Mouse (Mus musculus): ENCODE results near the gene Gm20388. TPM values are rescaled to one million over a fixed set of nuclear protein-coding genes. Genes with fewer than 3 reads are reported as not detected.
A peak's percentile ranks its signal among the peaks of the same experiment; 100 is the strongest.

The Gm20388 gene
- polyA plus RNA-seq, 1 experiment = 49.7 TPM

DNA sequence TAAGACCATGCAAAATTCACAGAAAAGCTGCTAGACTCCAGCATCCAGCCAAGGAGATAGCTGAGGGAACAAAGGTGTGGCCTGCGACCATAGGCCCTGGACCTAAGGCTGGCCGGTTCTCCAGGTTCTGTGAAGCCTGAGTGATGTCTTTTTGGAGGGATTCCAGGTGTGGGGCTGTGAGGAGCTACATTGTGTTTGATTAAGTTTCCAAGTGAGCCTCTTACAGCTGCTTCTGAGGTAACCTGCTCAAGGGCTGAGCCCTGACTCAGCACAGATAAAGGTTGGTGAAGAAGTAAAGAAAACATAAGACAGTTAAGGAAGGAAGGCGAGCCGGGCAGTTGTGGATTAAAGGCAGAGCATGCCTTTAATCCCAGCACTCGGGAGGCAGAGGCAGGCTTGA, 3591.6 kb downstream of the Gm20388 start:
- Histone ChIP-seq H3K27me3 (replicated peaks; ENCODE audit: control insufficient read depth, insufficient read depth, low read length) (no peaks in the 10 kb centered on the region), H3K36me3 (ENCODE audit: control insufficient read depth, insufficient read depth, low read length) (no peaks in the 10 kb centered on the region; the same call in 1 of the 2 replicates), H3K4me1 (ENCODE audit: control insufficient read depth, insufficient read depth, low read length) (no peaks in the 10 kb centered on the region), H3K27ac (ENCODE audit: insufficient read depth, low read depth, low read length) (no peak overlapping the region), H3K4me3 (ENCODE audit: insufficient read depth, low read depth, low read length) (no peak overlapping the region)
- WGBS = 95% methylated on average over 5 of the region's 5 CpGs
- DNase-seq = no peak
- TF ChIP-seq POLR2A (IDR thresholded peaks at IDR 0.05; ENCODE audit: low read depth, low read length) = no peak
- no peak for TF ChIP-seq CTCF (conservative IDR thresholded peaks at IDR 0.05; ENCODE audit: insufficient read depth, insufficient read length, low read depth, low read length)

DNA sequence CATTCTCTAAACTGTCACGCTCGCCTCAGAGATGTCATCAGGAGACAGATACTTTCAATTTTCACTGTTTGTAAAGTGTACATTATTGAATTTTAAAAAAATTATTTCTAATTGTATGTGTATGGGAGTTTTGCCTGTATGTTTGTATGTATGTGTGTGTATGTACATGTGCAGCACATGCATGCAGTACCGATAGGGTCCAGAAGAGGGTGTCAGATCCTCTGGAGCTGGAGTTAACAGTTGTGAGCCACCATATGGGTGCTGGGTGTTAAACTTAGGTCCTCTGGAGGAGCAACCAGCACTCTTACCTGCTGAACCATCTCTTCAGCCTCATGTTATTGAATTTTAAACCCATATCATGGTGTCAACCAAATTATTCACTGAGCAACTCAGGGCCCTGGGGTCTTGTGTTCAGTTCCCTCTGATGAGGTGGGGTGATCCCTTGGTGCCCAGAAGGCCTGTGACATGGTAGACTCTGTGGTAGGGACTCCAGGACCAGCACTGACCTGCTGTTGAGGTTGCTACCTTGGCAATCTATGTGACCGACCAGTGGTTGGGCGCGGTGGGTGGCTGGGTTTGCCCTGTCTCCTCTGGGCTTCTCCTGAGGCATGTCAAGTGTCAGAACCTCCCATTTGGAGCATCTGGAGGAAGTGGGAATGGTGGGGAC, 3593.3 kb downstream of the Gm20388 start:
- H3K27me3 ChIP-seq (replicated peaks; ENCODE audit: control insufficient read depth, insufficient read depth, low read length) = no peaks in the 10 kb centered on the region
- DNase-seq = no peak
- H3K36me3 ChIP-seq (ENCODE audit: control insufficient read depth, insufficient read depth, low read length) = no peaks in the 10 kb centered on the region; the same call in 1 of the 2 replicates
- 98% methylated on average over 6 of the region's 6 CpGs for WGBS
- peak; percentile 8; the same call in 1 of the 2 replicates for TF ChIP-seq CTCF (conservative IDR thresholded peaks at IDR 0.05; ENCODE audit: insufficient read depth, insufficient read length, low read depth, low read length)
- TF ChIP-seq POLR2A (IDR thresholded peaks at IDR 0.05; ENCODE audit: low read depth, low read length) = no peak
- no peak overlapping the region for H3K4me3 ChIP-seq (ENCODE audit: insufficient read depth, low read depth, low read length)
- H3K4me1 ChIP-seq (ENCODE audit: control insufficient read depth, insufficient read depth, low read length) = no peaks in the 10 kb centered on the region
- H3K27ac ChIP-seq (ENCODE audit: insufficient read depth, low read depth, low read length) = no peak overlapping the region

DNA sequence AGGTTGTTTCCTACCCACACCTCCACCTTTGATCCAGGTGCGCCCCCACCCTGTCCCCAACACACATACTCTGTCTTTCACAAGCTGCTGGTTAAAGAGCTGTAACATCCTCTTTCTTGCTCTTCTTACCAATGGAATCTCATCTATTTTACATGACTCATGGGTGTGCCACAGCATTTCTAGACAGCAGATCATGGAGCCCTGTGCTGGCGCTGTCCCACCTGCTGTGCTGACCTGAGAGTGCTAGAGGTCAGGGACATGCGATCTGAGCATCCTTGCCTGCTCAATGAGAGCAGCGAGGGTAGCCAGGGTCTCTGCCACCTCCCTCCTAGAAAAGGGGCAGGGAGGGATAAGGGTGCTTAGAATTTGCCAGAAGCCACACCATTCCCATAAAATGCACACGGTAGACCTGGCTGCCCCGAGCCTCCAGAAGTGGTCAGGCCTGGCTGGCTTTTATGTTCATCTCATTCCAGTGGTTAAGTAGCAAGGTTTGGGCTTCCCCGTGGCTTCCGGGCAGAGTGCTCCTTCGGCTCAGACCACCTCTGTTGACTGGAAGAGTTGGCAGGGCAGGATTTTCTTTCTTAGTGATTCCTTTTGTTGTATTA, 3594.1 kb downstream of the Gm20388 start:
- no peak for DNase-seq
- no peaks in the 10 kb centered on the region for H3K27me3 ChIP-seq (replicated peaks; ENCODE audit: control insufficient read depth, insufficient read depth, low read length)
- no peak overlapping the region for H3K4me3 ChIP-seq (ENCODE audit: insufficient read depth, low read depth, low read length)
- WGBS = 49% methylated on average over 9 of the region's 9 CpGs
- H3K4me1 ChIP-seq (ENCODE audit: control insufficient read depth, insufficient read depth, low read length) = no peaks in the 10 kb centered on the region
- no peak for TF ChIP-seq CTCF (conservative IDR thresholded peaks at IDR 0.05; ENCODE audit: insufficient read depth, insufficient read length, low read depth, low read length)
- no peaks in the 10 kb centered on the region; the same call in 1 of the 2 replicates for H3K36me3 ChIP-seq (ENCODE audit: control insufficient read depth, insufficient read depth, low read length)
- no peak overlapping the region for H3K27ac ChIP-seq (ENCODE audit: insufficient read depth, low read depth, low read length)

DNA sequence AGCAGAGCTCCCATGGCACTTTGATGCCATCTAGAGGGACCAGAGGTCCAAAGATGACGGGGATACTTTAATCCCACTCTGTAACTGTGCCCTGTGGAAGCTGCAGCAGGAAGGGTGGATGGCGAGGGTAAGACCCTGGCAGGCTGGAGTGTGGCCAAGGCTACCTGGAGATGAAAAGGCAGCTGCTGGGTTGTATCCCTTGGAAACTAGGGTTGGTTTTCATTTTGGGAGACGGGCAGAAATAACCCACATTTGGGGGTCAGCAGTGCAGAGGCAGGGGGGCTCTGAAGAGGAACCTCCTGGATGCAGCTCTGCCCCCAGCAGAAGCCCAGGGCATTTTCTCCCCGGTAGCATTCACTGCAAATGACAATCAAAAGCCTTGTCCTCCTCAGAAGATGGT, 3594.6 kb downstream of the Gm20388 start:
- Histone ChIP-seq H3K36me3 (ENCODE audit: control insufficient read depth, insufficient read depth, low read length) (no peaks in the 10 kb centered on the region; the same call in 1 of the 2 replicates), H3K27me3 (replicated peaks; ENCODE audit: control insufficient read depth, insufficient read depth, low read length) (no peaks in the 10 kb centered on the region), H3K27ac (ENCODE audit: insufficient read depth, low read depth, low read length) (no peak overlapping the region), H3K4me1 (ENCODE audit: control insufficient read depth, insufficient read depth, low read length) (no peaks in the 10 kb centered on the region), H3K4me3 (ENCODE audit: insufficient read depth, low read depth, low read length) (no peak overlapping the region)
- TF ChIP-seq POLR2A (IDR thresholded peaks at IDR 0.05; ENCODE audit: low read depth, low read length) (no peak), CTCF (conservative IDR thresholded peaks at IDR 0.05; ENCODE audit: insufficient read depth, insufficient read length, low read depth, low read length) (no peak)
- no peak for DNase-seq
- 70% methylated on average over 4 of the region's 4 CpGs for WGBS

DNA sequence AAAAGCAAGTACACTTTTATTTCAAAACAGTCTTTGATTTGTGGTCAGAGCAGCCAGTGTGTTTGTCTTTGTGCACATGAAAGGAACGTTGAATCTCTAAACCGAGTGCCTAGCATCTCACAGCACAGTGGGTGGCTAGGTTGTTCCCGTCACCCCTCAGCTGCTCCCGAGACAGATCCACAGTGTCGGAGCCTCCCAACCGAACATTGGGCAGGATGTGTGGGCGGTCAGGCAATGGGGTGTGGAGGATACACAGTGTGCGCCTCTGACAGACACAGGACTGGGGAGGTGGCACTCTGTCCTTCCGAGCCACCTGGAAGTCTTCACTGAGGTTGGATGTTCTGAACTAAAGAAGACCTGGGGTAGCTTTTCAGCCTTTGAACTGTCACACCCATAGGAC, 3595.1 kb downstream of the Gm20388 start:
- no peak for DNase-seq
- TF ChIP-seq CTCF (conservative IDR thresholded peaks at IDR 0.05; ENCODE audit: insufficient read depth, insufficient read length, low read depth, low read length) (no peak), POLR2A (IDR thresholded peaks at IDR 0.05; ENCODE audit: low read depth, low read length) (no peak)

DNA sequence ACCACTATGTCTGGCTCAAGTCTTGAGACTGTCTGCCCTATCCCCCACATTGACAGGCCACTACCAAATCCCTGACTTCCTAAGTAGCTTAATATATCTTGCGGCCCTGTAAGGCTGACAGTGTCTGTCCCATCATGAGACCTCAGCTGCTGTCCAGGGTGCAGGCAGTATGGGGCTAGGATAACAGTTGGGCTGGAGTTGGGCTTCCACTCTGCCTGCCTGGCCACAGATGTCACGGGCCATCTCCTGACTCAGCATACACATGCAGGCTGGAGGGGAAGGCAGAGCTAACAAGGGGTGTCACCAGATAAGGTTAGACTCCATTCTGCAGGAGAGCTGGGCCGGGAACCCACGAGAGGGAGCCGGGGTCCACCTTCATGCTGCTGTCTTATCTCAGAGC, 3596.5 kb downstream of the Gm20388 start:
- no peak for TF ChIP-seq POLR2A (IDR thresholded peaks at IDR 0.05; ENCODE audit: low read depth, low read length)

More for the DNA sequence above, 3595.1 kb downstream of the Gm20388 start:
- 76% methylated on average over 9 of the region's 9 CpGs for WGBS
- H3K4me3 ChIP-seq (ENCODE audit: insufficient read depth, low read depth, low read length) = no peak overlapping the region
- H3K4me1 ChIP-seq (ENCODE audit: control insufficient read depth, insufficient read depth, low read length) = no peaks in the 10 kb centered on the region
- no peaks in the 10 kb centered on the region for H3K27me3 ChIP-seq (replicated peaks; ENCODE audit: control insufficient read depth, insufficient read depth, low read length)
- no peaks in the 10 kb centered on the region; the same call in 1 of the 2 replicates for H3K36me3 ChIP-seq (ENCODE audit: control insufficient read depth, insufficient read depth, low read length)
- no peak overlapping the region for H3K27ac ChIP-seq (ENCODE audit: insufficient read depth, low read depth, low read length)

DNA sequence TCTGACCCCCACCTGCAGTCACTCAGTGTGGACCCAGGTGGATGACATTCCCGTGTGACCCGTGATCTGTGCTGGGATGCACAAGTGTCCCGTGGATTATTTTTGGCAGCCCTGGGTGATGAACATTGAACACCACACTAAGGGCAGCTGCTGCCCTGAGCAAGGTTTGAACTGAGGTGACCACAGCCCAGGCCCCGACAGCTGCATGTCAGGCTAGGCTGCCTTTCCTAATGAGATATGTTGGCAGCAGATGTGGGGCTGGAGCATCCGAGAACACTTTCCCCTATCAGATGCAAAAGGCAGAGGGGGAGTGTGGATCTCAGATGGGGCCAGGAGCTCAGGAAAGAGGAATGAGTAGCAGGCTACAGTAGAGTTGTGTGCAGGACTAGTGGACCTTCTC, 3600.2 kb downstream of the Gm20388 start:
- Histone ChIP-seq H3K27me3 (replicated peaks; ENCODE audit: control insufficient read depth, insufficient read depth, low read length) (peaks cover 3% of the 10 kb centered on the region; the same call in 1 of the 2 replicates), H3K27ac (ENCODE audit: insufficient read depth, low read depth, low read length) (no peak overlapping the region), H3K4me1 (ENCODE audit: control insufficient read depth, insufficient read depth, low read length) (no peaks in the 10 kb centered on the region), H3K36me3 (ENCODE audit: control insufficient read depth, insufficient read depth, low read length) (no peaks in the 10 kb centered on the region), H3K4me3 (ENCODE audit: insufficient read depth, low read depth, low read length) (no peak overlapping the region)
- WGBS = 65% methylated on average over 5 of the region's 5 CpGs
- TF ChIP-seq POLR2A (IDR thresholded peaks at IDR 0.05; ENCODE audit: low read depth, low read length) (no peak), CTCF (conservative IDR thresholded peaks at IDR 0.05; ENCODE audit: insufficient read depth, insufficient read length, low read depth, low read length) (no peak)
- no peak for DNase-seq

More for the DNA sequence above, 3596.5 kb downstream of the Gm20388 start:
- 95% methylated on average over 5 of the region's 5 CpGs for WGBS
- Histone ChIP-seq H3K4me1 (ENCODE audit: control insufficient read depth, insufficient read depth, low read length) (no peaks in the 10 kb centered on the region), H3K27ac (ENCODE audit: insufficient read depth, low read depth, low read length) (no peak overlapping the region), H3K27me3 (replicated peaks; ENCODE audit: control insufficient read depth, insufficient read depth, low read length) (no peaks in the 10 kb centered on the region), H3K4me3 (ENCODE audit: insufficient read depth, low read depth, low read length) (no peak overlapping the region), H3K36me3 (ENCODE audit: control insufficient read depth, insufficient read depth, low read length) (no peaks in the 10 kb centered on the region; the same call in 1 of the 2 replicates)
- no peak for DNase-seq

All from kidney, adult 2 months (tissue).